Mouse (Mus musculus) stomach, embryonic 16.5 days (tissue): ENCODE measurements around the gene Iqcf4. TPM values are rescaled to one million over a fixed set of nuclear protein-coding genes. Genes with fewer than 3 reads are reported as not detected.

ENCODE experiments used
- ATAC-seq: fragments of 200-750 bp; cut with Nextera tagmentation; 2 replicates; pipeline ENCODE4 v1.8.0; 2017; ENCODE audit warnings: moderate number of reproducible peaks, moderate TSS enrichment; ENCODE audit not compliant: insufficient read depth, low FRiP score
- H3K27ac ChIP-seq: fragments of 300-500 bp; sonication (generic); 2 replicates; pipeline ENCODE4 v1.5.1; 2014; ENCODE audit warnings: low read length
- H3K27me3 ChIP-seq: fragments of 300-500 bp; sonication (generic); 2 replicates; pipeline ENCODE4 v1.6.1; 2014; ENCODE audit warnings: low read length, control low read depth, mixed read lengths; ENCODE audit not compliant: control insufficient read depth, insufficient read depth
- H3K36me3 ChIP-seq: fragments of 300-500 bp; sonication (generic); 2 replicates; pipeline ENCODE4 v1.6.1; 2014; ENCODE audit warnings: low read length; ENCODE audit not compliant: control insufficient read depth, insufficient read depth
- H3K4me1 ChIP-seq: fragments of 300-500 bp; sonication (generic); 2 replicates; pipeline ENCODE4 v1.6.1; 2014; ENCODE audit warnings: low read length, control low read depth, mixed read lengths; ENCODE audit not compliant: control insufficient read depth, insufficient read depth
- H3K4me2 ChIP-seq: fragments of 300-500 bp; sonication (generic); 2 replicates; pipeline ENCODE4 v1.6.1; 2014; ENCODE audit warnings: low read depth, low read length, mixed read lengths
- H3K4me3 ChIP-seq: fragments of 300-500 bp; sonication (generic); replicated peaks from 2 replicates; pipeline ENCODE4 v1.5.1; 2014; ENCODE audit warnings: mild to moderate bottlenecking, low read length
- H3K9ac ChIP-seq: fragments of 300-500 bp; sonication (generic); 2 replicates; pipeline ENCODE4 v1.6.1; 2014; ENCODE audit warnings: low read length
- H3K9me3 ChIP-seq: fragments of 300-500 bp; sonication (generic); replicated peaks from 2 replicates; pipeline ENCODE4 v1.6.1; 2016; ENCODE audit warnings: low read length, control low read depth; ENCODE audit not compliant: control insufficient read depth
- WGBS: fragments of 180-500 bp; shearing (Covaris S2); extraction: QIAGEN DNeasy Blood & Tissue Kit; methylation state at CpG from one replicate; pipeline ENCODE4 v1.1.7; 2014; 5-methylcytosine and 5-hydroxymethylcytosine counted together
- polyA plus RNA-seq: library from polyadenylated mRNA; unstranded; fragments of >200 nt; fragmentation: Nextera tagmentation; extraction: Ambion mirVana; gene quantifications from 2 replicates; pipeline ENCODE4 v1.2.1, GENCODE M21; 2015

Gene Iqcf4
- polyA plus RNA-seq, 1 experiment from 2014 or later = not detected

DNA sequence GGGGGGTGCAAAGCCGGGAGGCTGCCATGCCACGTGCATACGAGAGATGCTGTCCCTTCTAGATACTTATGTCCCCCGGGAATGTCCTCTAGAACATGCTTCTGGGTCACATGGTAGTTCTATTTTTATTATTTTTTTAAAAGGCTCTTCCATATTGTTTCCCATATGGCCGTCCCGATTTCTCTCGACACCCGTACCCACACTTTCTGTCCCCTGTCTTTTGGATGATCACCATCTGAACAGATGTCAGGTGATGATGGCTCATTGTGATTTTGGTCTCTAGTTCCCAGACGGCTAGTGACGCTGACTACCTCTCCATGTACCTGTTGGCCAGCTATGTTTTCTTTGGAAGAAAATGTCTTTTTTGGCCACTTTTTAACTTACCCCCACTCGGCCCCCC, 35.8 kb downstream of the Iqcf4 start:
- 86% methylated on average over 11 of the region's 11 CpGs for WGBS

DNA sequence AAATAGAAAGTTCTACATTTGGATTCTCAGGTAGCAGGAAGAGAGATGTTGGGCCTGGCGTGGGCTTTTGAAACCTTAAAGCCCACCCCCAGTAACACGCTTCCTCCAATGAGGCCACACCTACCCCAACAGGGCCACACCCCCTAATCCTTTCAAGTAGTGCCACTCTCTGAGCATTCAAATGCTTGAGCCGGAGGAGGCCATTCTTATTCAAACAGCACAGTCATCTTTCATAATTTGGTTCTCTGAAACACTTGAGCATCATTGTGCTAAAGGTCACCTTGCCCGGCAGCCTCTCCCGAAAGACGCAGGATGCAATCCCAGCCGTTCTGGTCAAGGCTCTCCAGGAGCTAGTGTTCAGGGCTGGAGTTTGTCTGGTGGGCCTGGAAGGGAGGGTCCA, 36.5 kb downstream of the Iqcf4 start:
- H3K4me2 ChIP-seq = no peak overlapping the region
- WGBS = 90% methylated on average over 7 of the region's 7 CpGs
- no peak for ATAC-seq
- no peak overlapping the region for H3K4me3 ChIP-seq
- no peaks in the 10 kb centered on the region for H3K27me3 ChIP-seq
- H3K27ac ChIP-seq = no peak overlapping the region
- no peak overlapping the region for H3K9ac ChIP-seq
- no peaks in the 10 kb centered on the region for H3K4me1 ChIP-seq
- no peaks in the 10 kb centered on the region for H3K9me3 ChIP-seq
- no peaks in the 10 kb centered on the region for H3K36me3 ChIP-seq

More for the DNA sequence above, 35.8 kb downstream of the Iqcf4 start:
- Histone ChIP-seq H3K9ac (no peak overlapping the region), H3K4me3 (no peak overlapping the region), H3K27ac (no peak overlapping the region), H3K4me2 (no peak overlapping the region), H3K36me3 (no peaks in the 10 kb centered on the region), H3K27me3 (no peaks in the 10 kb centered on the region), H3K4me1 (no peaks in the 10 kb centered on the region), H3K9me3 (no peaks in the 10 kb centered on the region)
- ATAC-seq = no peak

DNA sequence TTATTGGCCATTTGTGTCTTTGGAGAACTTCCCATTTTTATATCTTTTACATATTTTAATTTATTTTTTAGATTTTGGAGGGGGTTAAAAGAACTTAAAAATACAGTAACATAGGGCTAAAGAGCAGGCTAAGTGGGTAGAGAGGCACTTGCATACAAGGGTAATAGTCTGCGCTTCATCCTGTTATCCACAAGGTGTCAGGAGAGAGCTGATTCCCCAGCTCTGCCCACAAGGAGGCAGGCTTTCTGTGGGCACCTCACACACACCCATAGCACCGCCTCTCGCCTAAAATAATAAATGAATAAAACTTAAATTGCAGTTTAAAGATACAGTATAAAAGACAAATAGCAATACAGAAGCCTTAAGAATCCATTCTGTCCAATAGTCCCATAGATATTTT, 39.0 kb downstream of the Iqcf4 start:
- 23% methylated on average over 3 of the region's 3 CpGs for WGBS
- Histone ChIP-seq H3K4me2 (no peak overlapping the region), H3K4me3 (no peak overlapping the region), H3K9me3 (no peaks in the 10 kb centered on the region), H3K9ac (no peak overlapping the region), H3K4me1 (no peaks in the 10 kb centered on the region), H3K27ac (no peak overlapping the region), H3K36me3 (no peaks in the 10 kb centered on the region), H3K27me3 (no peaks in the 10 kb centered on the region)
- no peak for ATAC-seq

DNA sequence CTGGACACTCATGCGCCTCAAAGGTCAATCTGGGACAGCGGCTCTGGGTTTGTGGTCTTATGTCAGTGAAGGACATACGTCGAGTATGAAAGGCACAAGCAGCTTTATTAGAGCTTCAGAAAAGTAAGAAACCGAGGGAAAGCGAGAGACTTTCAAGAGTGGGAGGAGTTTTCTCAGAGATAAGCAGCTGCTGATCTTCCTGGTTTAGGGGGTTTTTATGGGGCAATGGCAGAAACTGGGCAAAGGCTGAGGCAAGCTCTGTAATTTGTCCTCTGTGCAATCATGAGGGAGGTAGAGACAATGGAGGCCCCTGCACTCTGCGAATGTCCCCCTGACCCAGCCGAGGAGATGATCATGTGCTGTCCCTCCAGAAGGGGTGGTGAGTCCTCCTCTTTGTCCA, 50.9 kb downstream of the Iqcf4 start:
- no peaks in the 10 kb centered on the region for H3K27me3 ChIP-seq
- H3K4me1 ChIP-seq = no peaks in the 10 kb centered on the region
- H3K36me3 ChIP-seq = no peaks in the 10 kb centered on the region
- H3K9ac ChIP-seq = no peak overlapping the region
- WGBS = 73% methylated on average over 8 of the region's 8 CpGs
- no peak overlapping the region for H3K4me2 ChIP-seq
- no peaks in the 10 kb centered on the region for H3K9me3 ChIP-seq
- no peak overlapping the region for H3K27ac ChIP-seq
- no peak for ATAC-seq
- no peak overlapping the region for H3K4me3 ChIP-seq

DNA sequence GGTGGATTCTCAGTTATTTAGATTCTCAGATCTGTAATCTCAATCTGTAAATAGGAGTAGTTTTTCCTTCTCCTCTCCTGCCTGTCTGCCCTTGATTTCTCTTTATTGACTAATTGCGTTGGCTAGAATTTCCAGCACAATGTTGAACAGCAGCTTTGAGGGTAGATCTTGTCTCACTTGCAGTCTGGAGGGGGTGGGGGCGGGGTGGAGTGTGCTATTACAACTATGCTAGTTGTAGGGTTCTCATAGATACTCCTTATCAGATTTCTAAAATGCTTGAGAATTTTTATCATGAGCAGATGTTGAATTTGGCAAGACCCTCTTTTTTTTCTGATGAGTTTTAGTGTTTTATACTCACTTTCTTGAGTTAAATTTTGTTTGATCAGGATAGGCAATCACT, 51.4 kb downstream of the Iqcf4 start:
- H3K27ac ChIP-seq = no peak overlapping the region
- H3K4me3 ChIP-seq = no peak overlapping the region
- no peaks in the 10 kb centered on the region for H3K27me3 ChIP-seq
- H3K9me3 ChIP-seq = no peaks in the 10 kb centered on the region
- no peak for ATAC-seq
- H3K36me3 ChIP-seq = no peaks in the 10 kb centered on the region
- 65% methylated on average over 2 of the region's 2 CpGs for WGBS
- no peaks in the 10 kb centered on the region for H3K4me1 ChIP-seq
- H3K4me2 ChIP-seq = no peak overlapping the region
- no peak overlapping the region for H3K9ac ChIP-seq

Other genes starting within 250 kb of the Iqcf4 start
- gene Dusp7, start 202.4 kb downstream of the Iqcf4 start, polyA plus RNA-seq = 14.2 and 14.5 TPM in 2 replicates
- 747 and 881 TPM in 2 replicates for gene Rpl29, start 141.5 kb downstream of the Iqcf4 start, polyA plus RNA-seq
- gene Acy1, start 132.7 kb downstream of the Iqcf4 start, polyA plus RNA-seq = 43.4 and 44.3 TPM in 2 replicates
- gene Abhd14b, start 123.5 kb downstream of the Iqcf4 start, polyA plus RNA-seq = 28.3 and 35.8 TPM in 2 replicates
- gene Abhd14a, start 123.3 kb downstream of the Iqcf4 start, polyA plus RNA-seq = 49.5 and 50.4 TPM in 2 replicates
- 39.4 and 42.5 TPM in 2 replicates for gene Pcbp4, start 117.7 kb downstream of the Iqcf4 start, polyA plus RNA-seq
- 0.19 and 0.26 TPM in 2 replicates for gene Gpr62, start 105.1 kb downstream of the Iqcf4 start, polyA plus RNA-seq
- gene Rrp9, start 95.0 kb downstream of the Iqcf4 start, polyA plus RNA-seq = 40.8 and 42.6 TPM in 2 replicates
- 6.2 and 6.7 TPM in 2 replicates for gene Parp3, start 94.0 kb downstream of the Iqcf4 start, polyA plus RNA-seq
- not detected in 2 replicates for gene Iqcf1, start 71.0 kb downstream of the Iqcf4 start, polyA plus RNA-seq
- not detected in 2 replicates for gene Iqcf5, start 56.4 kb downstream of the Iqcf4 start, polyA plus RNA-seq
- gene Iqcf3, start 9.4 kb downstream of the Iqcf4 start, polyA plus RNA-seq = not detected in 2 replicates
- gene Iqcf6, start 55.6 kb upstream of the Iqcf4 start, polyA plus RNA-seq = not detected in 2 replicates
- 0.08 TPM in 1 of 2 replicates, not detected in the other for gene Grm2, start 85.1 kb upstream of the Iqcf4 start, polyA plus RNA-seq
- 53.4 and 60.5 TPM in 2 replicates for gene Tex264, start 114.9 kb upstream of the Iqcf4 start, polyA plus RNA-seq
- gene Rad54l2, start 218.2 kb upstream of the Iqcf4 start, polyA plus RNA-seq = 4.0 and 4.8 TPM in 2 replicates